Mouse (Mus musculus) urinary bladder, postnatal 10 days (tissue): ENCODE results near the gene Avil.
"Not testable (repeated sequence)": the region's sequence is repeated elsewhere in the genome, so short reads cannot be mapped to it uniquely, and the experiment has no call there.

Source experiments
- DNase-seq: peaks from one replicate; pipeline ENCODE4 v3.0.0; 2022; ENCODE audit warnings: low spot score

Gene Avil

DNA sequence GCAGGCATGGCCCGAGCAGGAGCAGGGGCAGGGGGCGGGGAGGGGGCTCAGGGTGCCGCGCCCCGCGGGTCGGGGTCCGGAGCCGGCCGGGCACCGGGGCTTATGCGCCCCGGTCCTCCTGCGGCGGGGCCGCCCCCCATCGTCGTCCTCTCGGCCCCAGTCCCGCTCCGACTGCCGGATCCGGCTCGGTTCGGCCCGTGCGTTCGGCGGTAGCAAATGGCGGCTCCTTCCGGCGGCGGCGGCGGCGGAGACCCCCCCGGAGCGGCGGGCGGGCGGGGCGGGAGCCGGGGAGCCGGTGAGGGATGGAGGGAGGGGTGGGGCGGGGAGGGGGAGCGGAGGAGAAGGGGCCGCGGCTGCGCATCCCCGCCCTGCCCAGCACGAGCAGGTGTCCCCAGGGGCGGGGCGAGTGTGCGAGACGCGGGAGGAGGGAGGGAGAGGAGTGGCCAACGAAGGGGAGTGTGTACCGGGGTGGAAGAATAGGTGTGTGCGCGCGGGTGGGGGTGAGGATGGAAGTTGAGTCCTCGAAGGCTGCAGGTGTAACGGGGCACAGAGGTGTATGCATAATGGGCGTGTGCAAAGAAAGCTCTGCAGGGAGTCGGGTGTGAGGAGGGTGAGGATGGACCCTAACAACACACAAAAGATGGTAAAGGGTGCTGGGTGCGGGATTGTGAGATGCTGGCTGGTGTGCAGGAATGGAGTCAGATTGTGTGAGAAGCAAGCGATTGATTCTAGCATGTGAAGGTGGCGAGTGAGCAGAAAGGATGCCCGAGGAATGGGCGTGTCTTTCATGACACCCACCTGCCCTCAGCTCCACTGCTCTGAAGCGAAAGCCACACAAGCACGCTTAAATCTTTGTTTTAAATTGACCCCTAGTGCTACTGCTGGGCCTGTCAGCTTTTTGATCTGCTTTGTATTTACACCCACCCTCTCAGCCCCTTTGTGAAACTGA, 59.7 kb downstream of the Avil start, which contains the start of gene March9:
Gene March9, minus strand, starts transcription at position 217 of the 949 bp plus-strand sequence.
- DNase-seq: no peak

DNA sequence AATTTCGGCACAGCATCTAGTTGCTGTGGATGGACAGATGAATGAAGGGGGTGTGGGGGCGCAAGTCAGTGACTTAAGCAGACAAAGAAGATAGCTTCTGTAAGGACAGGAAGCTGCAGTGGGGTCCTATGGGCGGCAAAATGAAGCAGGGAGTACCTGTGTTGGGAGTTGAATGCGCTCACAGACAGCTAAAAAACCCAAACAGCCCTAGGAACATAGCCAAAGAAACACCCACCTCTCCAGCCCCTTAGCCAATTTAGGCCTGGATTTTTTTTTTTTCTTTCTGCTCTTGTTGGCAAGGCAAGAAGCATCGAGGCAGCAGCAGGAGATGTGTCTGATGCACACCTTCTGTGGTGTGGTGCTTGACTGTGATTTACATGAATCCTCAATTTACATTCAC, 60.6 kb downstream of the Avil start:
- no peak for DNase-seq

GRCm38 (mm10) chr10:127061513-127061912, 61.0 kb downstream of the Avil start:
- no peak for DNase-seq

- not testable (repeated sequence) for DNase-seq
Measured at GRCm38 (mm10) chr10:127062101-127062500, 61.6 kb downstream of the Avil start.

- no peak for DNase-seq
Measured at GRCm38 (mm10) chr10:127062503-127062902, 62.0 kb downstream of the Avil start.

- peak; percentile 98 for DNase-seq
Measured at GRCm38 (mm10) chr10:127063239-127063872, 62.8 kb downstream of the Avil start, which contains the start of gene Cdk4. Gene Cdk4, plus strand, starts transcription at chr10:127063534.

GRCm38 (mm10) chr10:127063913-127064870, 63.7 kb downstream of the Avil start:
- DNase-seq: no peak

GRCm38 (mm10) chr10:127065981-127066380, 65.5 kb downstream of the Avil start:
- DNase-seq: no peak

DNA sequence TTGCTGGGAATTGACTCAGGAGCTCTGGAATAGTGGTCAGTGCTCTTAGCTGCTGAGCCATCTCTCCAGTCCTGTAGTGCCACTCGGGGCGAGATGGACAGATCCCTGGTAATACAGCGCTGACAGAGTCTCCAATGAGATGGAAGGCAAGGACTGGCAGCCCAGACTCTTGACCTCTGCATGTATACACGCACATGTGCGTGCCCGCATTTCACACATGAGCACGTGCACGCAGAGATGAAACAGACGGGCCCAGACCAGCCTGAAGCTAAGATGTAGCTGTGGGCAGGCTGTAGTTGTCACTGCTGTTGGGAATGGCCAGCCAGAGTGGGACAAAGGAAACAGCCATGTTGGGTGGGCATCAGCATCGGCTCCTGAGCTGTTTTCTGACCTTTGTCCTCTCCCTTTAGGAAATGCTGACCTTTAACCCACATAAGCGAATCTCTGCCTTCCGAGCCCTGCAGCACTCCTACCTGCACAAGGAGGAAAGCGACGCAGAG, 66.1 kb downstream of the Avil start:
- DNase-seq: no peak

- DNase-seq: no peak
Measured at GRCm38 (mm10) chr10:127068360-127069038, 68.0 kb downstream of the Avil start.

GRCm38 (mm10) chr10:127069281-127070189, 69.0 kb downstream of the Avil start:
- DNase-seq: no peak
